Mouse (Mus musculus) hindbrain, embryonic 10.5 days (tissue): ENCODE measurements around the gene Tcte1. TPM values are rescaled to one million over a fixed set of nuclear protein-coding genes. Genes with fewer than 3 reads are reported as not detected.

Experiments
- DNase-seq: peaks from one replicate; pipeline ENCODE4 v3.0.0-alpha.2; 2017; ENCODE audit warnings: low spot score
- H3K27ac ChIP-seq: fragments of 300-500 bp; sonication (generic); 2 replicates; pipeline ENCODE4 v1.5.1; 2016; ENCODE audit warnings: mild to moderate bottlenecking, moderate library complexity
- H3K27me3 ChIP-seq: fragments of 300-500 bp; sonication (generic); 2 replicates; pipeline ENCODE4 v1.6.1; 2016; ENCODE audit warnings: mild to moderate bottlenecking; ENCODE audit not compliant: poor library complexity, insufficient read depth, severe bottlenecking
- H3K36me3 ChIP-seq: fragments of 300-500 bp; sonication (generic); 2 replicates; pipeline ENCODE4 v1.6.1; 2016; ENCODE audit warnings: mild to moderate bottlenecking, moderate library complexity
- H3K4me1 ChIP-seq: fragments of 300-500 bp; sonication (generic); replicated peaks from 2 replicates; pipeline ENCODE4 v1.6.1; 2016; ENCODE audit warnings: mild to moderate bottlenecking
- H3K4me3 ChIP-seq: fragments of 300-500 bp; sonication (generic); 2 replicates; pipeline ENCODE4 v1.5.1; 2016; ENCODE audit warnings: mild to moderate bottlenecking, moderate library complexity
- H3K9me3 ChIP-seq: fragments of 300-500 bp; sonication (generic); 2 replicates; pipeline ENCODE4 v1.6.1; 2016; ENCODE audit warnings: mild to moderate bottlenecking, moderate library complexity
- WGBS: fragments of 180-500 bp; shearing (Covaris S2); methylation state at CpG from one replicate; pipeline ENCODE4 v1.1.7; 2016; 5-methylcytosine and 5-hydroxymethylcytosine counted together
- polyA plus RNA-seq: library from polyadenylated mRNA; unstranded; fragments of >200 nt; fragmentation: Nextera tagmentation; extraction: Ambion mirVana; gene quantifications from 2 replicates; pipeline ENCODE4 v1.2.1, GENCODE M21; 2016

The Tcte1 gene
- 1.7 and 3.8 TPM in 2 replicates for polyA plus RNA-seq

- under 1% methylated on average over 21 of the region's 21 CpGs for WGBS
- H3K27ac ChIP-seq = peak within 1 kb of the TSS; percentile 79
- peaks cover 28% of the 10 kb centered on the region for H3K4me1 ChIP-seq
- no peaks in the 10 kb centered on the region for H3K9me3 ChIP-seq
- peaks cover 51% of the 10 kb centered on the region for H3K27me3 ChIP-seq
- H3K36me3 ChIP-seq = peaks cover 29% of the 10 kb centered on the region
- peak; percentile 76 for DNase-seq
- peak within 1 kb of the TSS; percentile 51 for H3K4me3 ChIP-seq
Observed at GRCm38 (mm10) chr17:45523263-45523662, at the start of gene Tcte1. Tcte1 (plus strand) TSS chr17:45523434.

GRCm38 (mm10) chr17:45473667-45474066, 49.6 kb upstream of the Tcte1 start:
- 82% methylated on average over 6 of the region's 6 CpGs for WGBS
- H3K4me3 ChIP-seq = no peak overlapping the region
- peaks cover 47% of the 10 kb centered on the region for H3K27me3 ChIP-seq
- no peak overlapping the region for H3K27ac ChIP-seq
- DNase-seq = no peak
- no peaks in the 10 kb centered on the region for H3K9me3 ChIP-seq
- H3K36me3 ChIP-seq = no peaks in the 10 kb centered on the region
- peaks cover 18% of the 10 kb centered on the region; the same call in 1 of the 2 replicates for H3K4me1 ChIP-seq

GRCm38 (mm10) chr17:45474146-45474545, 49.1 kb upstream of the Tcte1 start:
- no peak overlapping the region for H3K27ac ChIP-seq
- peaks cover 47% of the 10 kb centered on the region for H3K27me3 ChIP-seq
- no peaks in the 10 kb centered on the region for H3K36me3 ChIP-seq
- 70% methylated on average over 8 of the region's 8 CpGs for WGBS
- H3K4me3 ChIP-seq = peak overlapping the region; percentile 56
- DNase-seq = no peak
- no peaks in the 10 kb centered on the region for H3K9me3 ChIP-seq
- H3K4me1 ChIP-seq = peaks cover 18% of the 10 kb centered on the region; the same call in 1 of the 2 replicates

GRCm38 (mm10) chr17:45474669-45475465, 48.4 kb upstream of the Tcte1 start, which contains the start of gene Spats1:
Spats1 (minus strand) TSS chr17:45475415.
- H3K27me3 ChIP-seq = peaks cover 47% of the 10 kb centered on the region

GRCm38 (mm10) chr17:45478234-45478825, 44.9 kb upstream of the Tcte1 start:
- Histone ChIP-seq H3K4me3 (no peak overlapping the region), H3K36me3 (no peaks in the 10 kb centered on the region), H3K9me3 (0 out of 2 replicates have a peak, but pooled peaks cover 7% of the 10 kb centered on the region), H3K27ac (no peak overlapping the region), H3K27me3 (peaks cover 46% of the 10 kb centered on the region), H3K4me1 (peaks cover 18% of the 10 kb centered on the region; the same call in 1 of the 2 replicates)
- 23% methylated on average over 12 of the region's 12 CpGs for WGBS
- peak; percentile 90 for DNase-seq

More at GRCm38 (mm10) chr17:45474669-45475465, 48.4 kb upstream of the Tcte1 start, which contains the start of gene Spats1:
- no peaks in the 10 kb centered on the region for H3K9me3 ChIP-seq
- peak; percentile 71 for DNase-seq
- peaks cover 18% of the 10 kb centered on the region; the same call in 1 of the 2 replicates for H3K4me1 ChIP-seq
- 6% methylated on average over 30 of the region's 30 CpGs for WGBS
- no peaks in the 10 kb centered on the region for H3K36me3 ChIP-seq
- peak within 1 kb of the TSS; percentile 56 for H3K4me3 ChIP-seq
- H3K27ac ChIP-seq = peak within 1 kb of the TSS; percentile 36; the same call in 1 of the 2 replicates

GRCm38 (mm10) chr17:45480429-45480828, 42.8 kb upstream of the Tcte1 start:
- H3K4me1 ChIP-seq = 0 out of 2 replicates have a peak, but pooled peaks cover 8% of the 10 kb centered on the region
- H3K9me3 ChIP-seq = 0 out of 2 replicates have a peak, but pooled peaks cover 7% of the 10 kb centered on the region
- H3K27ac ChIP-seq = no peak overlapping the region
- no peak for DNase-seq
- H3K4me3 ChIP-seq = no peak overlapping the region
- H3K27me3 ChIP-seq = peaks cover 25% of the 10 kb centered on the region
- H3K36me3 ChIP-seq = no peaks in the 10 kb centered on the region
- 38% methylated on average over 2 of the region's 2 CpGs for WGBS

- WGBS = 85% methylated on average over 7 of the region's 7 CpGs
- H3K4me3 ChIP-seq = no peak overlapping the region
- H3K27me3 ChIP-seq = no peaks in the 10 kb centered on the region
- no peaks in the 10 kb centered on the region for H3K36me3 ChIP-seq
- no peak overlapping the region for H3K27ac ChIP-seq
- 0 out of 2 replicates have a peak, but pooled peaks cover 7% of the 10 kb centered on the region for H3K9me3 ChIP-seq
- DNase-seq = no peak
- H3K4me1 ChIP-seq = no peaks in the 10 kb centered on the region
Observed at GRCm38 (mm10) chr17:45485581-45485980, 37.7 kb upstream of the Tcte1 start.

- Histone ChIP-seq H3K36me3 (no peaks in the 10 kb centered on the region), H3K4me3 (no peak overlapping the region), H3K27me3 (no peaks in the 10 kb centered on the region), H3K9me3 (no peaks in the 10 kb centered on the region), H3K27ac (no peak overlapping the region), H3K4me1 (no peaks in the 10 kb centered on the region)
- WGBS = 19% methylated on average over 5 of the region's 5 CpGs
- DNase-seq = no peak
Observed at GRCm38 (mm10) chr17:45487216-45487615, 36.0 kb upstream of the Tcte1 start.

GRCm38 (mm10) chr17:45488321-45489254, 34.6 kb upstream of the Tcte1 start:
- H3K36me3 ChIP-seq = no peaks in the 10 kb centered on the region

GRCm38 (mm10) chr17:45489736-45490135, 33.5 kb upstream of the Tcte1 start:
- 89% methylated on average over 6 of the region's 6 CpGs for WGBS
- H3K27ac ChIP-seq = no peak overlapping the region
- H3K4me1 ChIP-seq = 0 out of 2 replicates have a peak, but pooled peaks cover 2% of the 10 kb centered on the region
- no peaks in the 10 kb centered on the region for H3K27me3 ChIP-seq
- no peak overlapping the region for H3K4me3 ChIP-seq
- no peaks in the 10 kb centered on the region for H3K9me3 ChIP-seq
- H3K36me3 ChIP-seq = no peaks in the 10 kb centered on the region
- DNase-seq = no peak

More at GRCm38 (mm10) chr17:45488321-45489254, 34.6 kb upstream of the Tcte1 start:
- H3K27me3 ChIP-seq = no peaks in the 10 kb centered on the region
- no peak overlapping the region for H3K4me3 ChIP-seq
- DNase-seq = no peak
- H3K27ac ChIP-seq = no peak overlapping the region
- 90% methylated on average over 23 of the region's 23 CpGs for WGBS
- H3K9me3 ChIP-seq = no peaks in the 10 kb centered on the region
- no peaks in the 10 kb centered on the region for H3K4me1 ChIP-seq

- no peaks in the 10 kb centered on the region for H3K9me3 ChIP-seq
- H3K36me3 ChIP-seq = no peaks in the 10 kb centered on the region
- no peak overlapping the region for H3K4me3 ChIP-seq
- H3K27me3 ChIP-seq = 0 out of 2 replicates have a peak, but pooled peaks cover 4% of the 10 kb centered on the region
- H3K4me1 ChIP-seq = 0 out of 2 replicates have a peak, but pooled peaks cover 6% of the 10 kb centered on the region
- no peak for DNase-seq
- no peak overlapping the region for H3K27ac ChIP-seq
- 86% methylated on average over 13 of the region's 13 CpGs for WGBS
Observed at GRCm38 (mm10) chr17:45490532-45491154, 32.6 kb upstream of the Tcte1 start.
